Mouse (Mus musculus) monocyte, adult 5-6 weeks (primary cell): ENCODE results near the gene Aldh1l2. TPM values are rescaled to one million over a fixed set of nuclear protein-coding genes. Genes with fewer than 3 reads are reported as not detected.

Experiments
- ATAC-seq: fragments of 153-309, 156-312 bp; replicated peaks from 2 replicates; pipeline ENCODE4 v1.8.0; 2017; ENCODE audit warnings: mild to moderate bottlenecking; ENCODE audit not compliant: low TSS enrichment, insufficient number of reproducible peaks, severe bottlenecking, poor library complexity, low FRiP score
- total RNA-seq: library from RNA; stranded (forward); fragments of 200-1000, 200-491, 200-594 nt; gene quantifications from 3 replicates; pipeline ENCODE4 v1.2.3, GENCODE M21; 2017

Aldh1l2 gene
- total RNA-seq, 1 experiment from 2014 or later: not detected

- ATAC-seq: no peak
Observed at GRCm38 (mm10) chr10:83490506-83490905, 43.4 kb downstream of the Aldh1l2 start.

- no peak for ATAC-seq
Observed at GRCm38 (mm10) chr10:83477286-83477685, 56.7 kb downstream of the Aldh1l2 start.

- ATAC-seq: no peak
Observed at GRCm38 (mm10) chr10:83475226-83475625, 58.7 kb downstream of the Aldh1l2 start.

GRCm38 (mm10) chr10:83457531-83457930 is 76.4 kb downstream of the Aldh1l2 start:
- no peak for ATAC-seq

GRCm38 (mm10) chr10:83448582-83448981 is 85.4 kb downstream of the Aldh1l2 start:
- no peak for ATAC-seq

Other genes with a start within 250 kb of the Aldh1l2 start
- gene Slc41a2, start 196.3 kb downstream of the Aldh1l2 start, total RNA-seq: 5.1 to 21.2 TPM (median 7.0 TPM) in 3 replicates
- 1.0 to 1.8 TPM (median 1.1 TPM) in 3 replicates for gene D10Wsu102e, start 173.9 kb downstream of the Aldh1l2 start, total RNA-seq
- 55.5 to 59.6 TPM (median 57.4 TPM) in 3 replicates for gene Washc4, start 9.6 kb upstream of the Aldh1l2 start, total RNA-seq
- gene Appl2, start 114.6 kb upstream of the Aldh1l2 start, total RNA-seq: 67.6 to 78.1 TPM (median 77.7 TPM) in 3 replicates
- gene 1500009L16Rik, start 188.7 kb upstream of the Aldh1l2 start, total RNA-seq: not detected in 3 replicates